Mouse (Mus musculus): ENCODE measurements around the gene Sh3d19. TPM values are rescaled to one million over a fixed set of nuclear protein-coding genes. Genes with fewer than 3 reads are reported as not detected.

Sh3d19 gene
- polyA plus RNA-seq, 1 experiment, result 5.7 TPM

GRCm38 (mm10) chr3:86110077-86110476, 139.2 kb downstream of the Sh3d19 start:
- H3K4me3 ChIP-seq (ENCODE audit: insufficient read depth, poor library complexity, severe bottlenecking), result no peak overlapping the region
- no peaks in the 10 kb centered on the region for H3K79me3 ChIP-seq (ENCODE audit: low read depth)
- no peak overlapping the region for H3ac ChIP-seq (ENCODE audit: control insufficient read depth, insufficient read length, low read depth)
- H3K36me3 ChIP-seq (ENCODE audit: control insufficient read depth, insufficient read depth), result no peaks in the 10 kb centered on the region
- H3K27me3 ChIP-seq (ENCODE audit: control insufficient read depth, insufficient read depth, insufficient read length), result no peaks in the 10 kb centered on the region
- H3K79me2 ChIP-seq (ENCODE audit: control insufficient read depth, insufficient read depth), result no peaks in the 10 kb centered on the region
- TF ChIP-seq USF1 (IDR thresholded peaks at IDR 0.05; ENCODE audit: low read depth) (no peak), MYOG (IDR thresholded peaks at IDR 0.05; ENCODE audit: control insufficient read depth, extremely low read depth, insufficient read length) (no peak), MYOD1 (IDR thresholded peaks at IDR 0.05; ENCODE audit: control insufficient read depth, insufficient read length, low read depth) (no peak), CEBPB (IDR thresholded peaks at IDR 0.05; ENCODE audit: low read depth) (no peak), MAX (IDR thresholded peaks at IDR 0.05) (no peak), FOSL1 (IDR thresholded peaks at IDR 0.05; ENCODE audit: insufficient read depth, low read length, poor library complexity, severe bottlenecking) (no peak), CTCF (IDR thresholded peaks at IDR 0.05; ENCODE audit: control insufficient read depth, insufficient read depth, insufficient read length) (no peak)

DNA sequence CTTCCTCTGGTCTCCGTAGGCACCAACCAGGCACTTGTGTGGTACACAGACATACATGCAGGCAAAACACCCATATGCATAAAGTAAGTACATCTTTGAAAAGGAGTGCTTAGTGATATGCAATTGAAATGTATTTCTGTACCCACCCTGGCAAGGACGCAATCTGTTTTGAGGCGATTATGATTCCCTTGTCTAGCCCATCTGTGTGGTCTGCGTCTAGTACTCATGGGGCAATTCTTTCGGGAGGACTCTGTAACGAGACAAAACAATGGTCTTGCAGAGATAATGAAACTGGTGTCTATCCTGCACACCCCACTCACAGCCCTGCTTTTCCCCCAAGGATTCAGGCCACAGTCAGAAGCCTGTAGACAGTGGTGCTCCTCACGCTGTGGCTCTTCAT, 141.9 kb downstream of the Sh3d19 start:
- Histone ChIP-seq H3ac (ENCODE audit: control insufficient read depth, insufficient read length, low read depth) (no peak overlapping the region), H3K4me3 (ENCODE audit: insufficient read depth, poor library complexity, severe bottlenecking) (no peak overlapping the region), H3K27me3 (ENCODE audit: control insufficient read depth, insufficient read depth, insufficient read length) (no peaks in the 10 kb centered on the region), H3K79me2 (ENCODE audit: control insufficient read depth, insufficient read depth) (no peaks in the 10 kb centered on the region), H3K36me3 (ENCODE audit: control insufficient read depth, insufficient read depth) (peaks cover 6% of the 10 kb centered on the region), H3K79me3 (ENCODE audit: low read depth) (no peaks in the 10 kb centered on the region)
- TF ChIP-seq USF1 (IDR thresholded peaks at IDR 0.05; ENCODE audit: low read depth), result no peak
- TF ChIP-seq CTCF (IDR thresholded peaks at IDR 0.05; ENCODE audit: control insufficient read depth, insufficient read depth, insufficient read length), result no peak
- no peak for TF ChIP-seq CEBPB (IDR thresholded peaks at IDR 0.05; ENCODE audit: low read depth)
- TF ChIP-seq MAX (IDR thresholded peaks at IDR 0.05), result no peak
- no peak for TF ChIP-seq MYOG (IDR thresholded peaks at IDR 0.05; ENCODE audit: control insufficient read depth, extremely low read depth, insufficient read length)
- TF ChIP-seq MYOD1 (IDR thresholded peaks at IDR 0.05; ENCODE audit: control insufficient read depth, insufficient read length, low read depth), result no peak
- TF ChIP-seq FOSL1 (IDR thresholded peaks at IDR 0.05; ENCODE audit: insufficient read depth, low read length, poor library complexity, severe bottlenecking), result no peak

DNA sequence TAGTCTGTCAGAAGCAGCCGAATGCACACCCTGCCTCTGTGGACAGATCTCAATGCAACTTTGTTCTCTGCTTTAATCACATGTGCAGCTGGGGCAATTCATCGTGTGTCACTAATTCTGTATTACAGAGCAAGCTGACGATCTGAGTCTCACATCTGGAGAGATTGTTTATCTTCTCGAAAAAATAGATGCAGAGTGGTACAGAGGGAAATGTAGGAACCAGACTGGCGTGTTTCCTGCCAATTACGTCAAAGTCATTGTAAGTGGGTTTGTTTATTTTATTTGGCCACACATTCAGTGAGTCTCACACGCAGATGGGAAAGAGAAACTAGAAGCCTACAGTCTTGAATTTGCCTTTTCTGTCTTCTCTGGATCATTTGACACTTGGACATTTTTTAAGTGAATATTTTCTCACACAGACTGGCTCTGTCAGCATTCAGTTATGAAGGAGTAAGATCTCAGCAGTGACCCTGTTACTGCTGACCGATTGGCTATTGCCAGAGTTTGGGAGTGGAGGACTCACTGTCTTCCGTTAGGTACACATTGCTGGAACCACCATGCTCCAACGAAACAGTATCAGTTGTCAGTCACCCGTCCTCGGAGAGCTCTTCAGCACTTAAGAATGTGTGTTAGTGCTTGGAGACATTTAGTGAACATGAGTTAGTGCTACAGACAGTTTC, 143.9 kb downstream of the Sh3d19 start:
- no peaks in the 10 kb centered on the region for H3K79me2 ChIP-seq (ENCODE audit: control insufficient read depth, insufficient read depth)
- TF ChIP-seq MAX (IDR thresholded peaks at IDR 0.05), result no peak
- no peak for TF ChIP-seq FOSL1 (IDR thresholded peaks at IDR 0.05; ENCODE audit: insufficient read depth, low read length, poor library complexity, severe bottlenecking)
- no peak for TF ChIP-seq MYOG (IDR thresholded peaks at IDR 0.05; ENCODE audit: control insufficient read depth, extremely low read depth, insufficient read length)
- no peak for TF ChIP-seq CEBPB (IDR thresholded peaks at IDR 0.05; ENCODE audit: low read depth)
- no peak for TF ChIP-seq MYOD1 (IDR thresholded peaks at IDR 0.05; ENCODE audit: control insufficient read depth, insufficient read length, low read depth)
- no peak for TF ChIP-seq USF1 (IDR thresholded peaks at IDR 0.05; ENCODE audit: low read depth)
- TF ChIP-seq CTCF (IDR thresholded peaks at IDR 0.05; ENCODE audit: control insufficient read depth, insufficient read depth, insufficient read length), result no peak

GRCm38 (mm10) chr3:86116951-86117350, 146.0 kb downstream of the Sh3d19 start:
- peaks cover 16% of the 10 kb centered on the region for H3K36me3 ChIP-seq (ENCODE audit: control insufficient read depth, insufficient read depth)
- H3K79me3 ChIP-seq (ENCODE audit: low read depth), result no peaks in the 10 kb centered on the region
- H3K4me3 ChIP-seq (ENCODE audit: insufficient read depth, poor library complexity, severe bottlenecking), result no peak overlapping the region
- H3ac ChIP-seq (ENCODE audit: control insufficient read depth, insufficient read length, low read depth), result no peak overlapping the region
- no peaks in the 10 kb centered on the region for H3K27me3 ChIP-seq (ENCODE audit: control insufficient read depth, insufficient read depth, insufficient read length)
- H3K79me2 ChIP-seq (ENCODE audit: control insufficient read depth, insufficient read depth), result no peaks in the 10 kb centered on the region
- TF ChIP-seq FOSL1 (IDR thresholded peaks at IDR 0.05; ENCODE audit: insufficient read depth, low read length, poor library complexity, severe bottlenecking) (no peak), USF1 (IDR thresholded peaks at IDR 0.05; ENCODE audit: low read depth) (no peak), MAX (IDR thresholded peaks at IDR 0.05) (no peak), MYOD1 (IDR thresholded peaks at IDR 0.05; ENCODE audit: control insufficient read depth, insufficient read length, low read depth) (no peak), CTCF (IDR thresholded peaks at IDR 0.05; ENCODE audit: control insufficient read depth, insufficient read depth, insufficient read length) (no peak), MYOG (IDR thresholded peaks at IDR 0.05; ENCODE audit: control insufficient read depth, extremely low read depth, insufficient read length) (no peak), CEBPB (IDR thresholded peaks at IDR 0.05; ENCODE audit: low read depth) (no peak)

More for the DNA sequence above, 143.9 kb downstream of the Sh3d19 start:
- Histone ChIP-seq H3K4me3 (ENCODE audit: insufficient read depth, poor library complexity, severe bottlenecking) (no peak overlapping the region), H3K79me3 (ENCODE audit: low read depth) (no peaks in the 10 kb centered on the region), H3K36me3 (ENCODE audit: control insufficient read depth, insufficient read depth) (peaks cover 6% of the 10 kb centered on the region), H3K27me3 (ENCODE audit: control insufficient read depth, insufficient read depth, insufficient read length) (no peaks in the 10 kb centered on the region), H3ac (ENCODE audit: control insufficient read depth, insufficient read length, low read depth) (no peak overlapping the region)

- no peaks in the 10 kb centered on the region for H3K79me3 ChIP-seq (ENCODE audit: low read depth)
- H3K79me2 ChIP-seq (ENCODE audit: control insufficient read depth, insufficient read depth), result no peaks in the 10 kb centered on the region
- H3K27me3 ChIP-seq (ENCODE audit: control insufficient read depth, insufficient read depth, insufficient read length), result no peaks in the 10 kb centered on the region
- peaks cover 26% of the 10 kb centered on the region for H3K36me3 ChIP-seq (ENCODE audit: control insufficient read depth, insufficient read depth)
- H3K4me3 ChIP-seq (ENCODE audit: insufficient read depth, poor library complexity, severe bottlenecking), result no peak overlapping the region
- no peak for TF ChIP-seq MYOG (IDR thresholded peaks at IDR 0.05; ENCODE audit: control insufficient read depth, extremely low read depth, insufficient read length)
- no peak for TF ChIP-seq MYOD1 (IDR thresholded peaks at IDR 0.05; ENCODE audit: control insufficient read depth, insufficient read length, low read depth)
- TF ChIP-seq FOSL1 (IDR thresholded peaks at IDR 0.05; ENCODE audit: insufficient read depth, low read length, poor library complexity, severe bottlenecking), result no peak
- no peak for TF ChIP-seq USF1 (IDR thresholded peaks at IDR 0.05; ENCODE audit: low read depth)
- no peak for TF ChIP-seq CTCF (IDR thresholded peaks at IDR 0.05; ENCODE audit: control insufficient read depth, insufficient read depth, insufficient read length)
- no peak for TF ChIP-seq MAX (IDR thresholded peaks at IDR 0.05)
- TF ChIP-seq CEBPB (IDR thresholded peaks at IDR 0.05; ENCODE audit: low read depth), result no peak
- no peak overlapping the region for H3ac ChIP-seq (ENCODE audit: control insufficient read depth, insufficient read length, low read depth)
Measured at GRCm38 (mm10) chr3:86119237-86119932, 148.5 kb downstream of the Sh3d19 start.

All from C2C12 (cell line).